ENCODE assay signal across 6 mouse cellular contexts in genomic region chr3:79772701-79773100, GRCm38 (mm10). TPM values are rescaled to one million over a fixed set of nuclear protein-coding genes. Genes with fewer than 3 reads are reported as not detected.
"Had no signal": no experiment of that assay in that cellular context is flagged by ENCODE, and none has a peak within 500 bp of the region (broad histone marks: within the 10 kb centered on the region; RNA-seq: fewer than 3 reads in every experiment).

No protein-coding gene starts in this region.

- DNase-seq: kidney, postnatal 25 days; lung, adult 2 months; lung, postnatal 36 days; right cerebral cortex, postnatal 14 days; thymus, postnatal 36 days had no signal

RNA-seq across cellular contexts. Expression of gene Rxfp1, which starts 35.0 kb away (rescaled TPM):
- total RNA-seq: megakaryocyte progenitor cell, adult 5-6 weeks had no signal
